Mouse (Mus musculus) liver, embryonic 16.5 days (tissue): ENCODE measurements around the gene Dhx58. TPM values are rescaled to one million over a fixed set of nuclear protein-coding genes. Genes with fewer than 3 reads are reported as not detected.

Source experiments
- ATAC-seq: fragments of 200-750 bp; cut with Nextera tagmentation; 2 replicates; pipeline ENCODE4 v1.8.0; 2017; ENCODE audit warnings: low read depth, mild to moderate bottlenecking, moderate number of reproducible peaks, moderate library complexity
- H3K27ac ChIP-seq: fragments of 300-500 bp; sonication (generic); 2 replicates; pipeline ENCODE4 v1.5.1; 2014; ENCODE audit warnings: mild to moderate bottlenecking, low read length
- H3K27me3 ChIP-seq: fragments of 300-500 bp; sonication (generic); 2 replicates; pipeline ENCODE4 v1.6.1; 2014; ENCODE audit warnings: low read depth, low read length, mixed read lengths; ENCODE audit not compliant: control insufficient read depth, insufficient read depth
- H3K36me3 ChIP-seq: fragments of 300-500 bp; sonication (generic); 2 replicates; pipeline ENCODE4 v1.6.1; 2014; ENCODE audit warnings: mild to moderate bottlenecking; ENCODE audit not compliant: control insufficient read depth, insufficient read depth
- H3K4me1 ChIP-seq: fragments of 300-500 bp; sonication (generic); 2 replicates; pipeline ENCODE4 v1.6.1; 2014; ENCODE audit warnings: low read depth, low read length, mixed read lengths; ENCODE audit not compliant: control insufficient read depth
- H3K4me2 ChIP-seq: fragments of 300-500 bp; sonication (generic); 2 replicates; pipeline ENCODE4 v1.6.1; 2014; ENCODE audit warnings: low read depth, low read length, mixed read lengths
- H3K4me3 ChIP-seq: fragments of 300-500 bp; sonication (generic); 2 replicates; pipeline ENCODE4 v1.5.1; 2014; ENCODE audit warnings: low read depth, mild to moderate bottlenecking, low read length
- H3K9ac ChIP-seq: fragments of 300-500 bp; sonication (generic); 2 replicates; pipeline ENCODE4 v1.6.1; 2014; ENCODE audit warnings: low read depth, low read length
- H3K9me3 ChIP-seq: fragments of 300-500 bp; sonication (generic); replicated peaks from 2 replicates; pipeline ENCODE4 v1.6.1; 2016; ENCODE audit warnings: low read length; ENCODE audit not compliant: control insufficient read depth
- WGBS: fragments of 180-500 bp; shearing (Covaris S2); extraction: QIAGEN DNeasy Blood & Tissue Kit; methylation state at CpG from one replicate; pipeline ENCODE4 v1.1.7; 2014; ENCODE audit not compliant: insufficient replicate concordance; 5-methylcytosine and 5-hydroxymethylcytosine counted together
- polyA plus RNA-seq: library from polyadenylated mRNA; unstranded; fragments of >200 nt; fragmentation: Nextera tagmentation; extraction: Ambion mirVana; gene quantifications from 2 replicates; pipeline ENCODE4 v1.2.1, GENCODE M21; 2015

Gene Dhx58
- polyA plus RNA-seq, 1 experiment from 2014 or later = 2.2 TPM

GRCm38 (mm10) chr11:100728601-100729000, 24.5 kb upstream of the Dhx58 start:
- Histone ChIP-seq H3K9ac (no peak overlapping the region), H3K27me3 (no peaks in the 10 kb centered on the region), H3K36me3 (peaks cover 13% of the 10 kb centered on the region), H3K4me2 (no peak overlapping the region), H3K4me3 (no peak overlapping the region), H3K27ac (no peak overlapping the region), H3K9me3 (no peaks in the 10 kb centered on the region), H3K4me1 (peaks cover 24% of the 10 kb centered on the region)
- no peak for ATAC-seq
- 85% methylated on average over 6 of the region's 6 CpGs for WGBS

GRCm38 (mm10) chr11:100727201-100727600, 23.1 kb upstream of the Dhx58 start:
- Histone ChIP-seq H3K4me2 (no peak overlapping the region), H3K27ac (0 out of 2 replicates have a peak overlapping the region, but pooled peaks have one; percentile 22), H3K4me3 (no peak overlapping the region), H3K4me1 (peaks cover 27% of the 10 kb centered on the region), H3K36me3 (peaks cover 4% of the 10 kb centered on the region), H3K9ac (no peak overlapping the region), H3K9me3 (no peaks in the 10 kb centered on the region), H3K27me3 (no peaks in the 10 kb centered on the region)
- 0 out of 2 replicates have a peak, but pooled peaks have one; percentile 25 for ATAC-seq
- WGBS = 91% methylated on average over 3 of the region's 3 CpGs

GRCm38 (mm10) chr11:100724919-100725512, 20.9 kb upstream of the Dhx58 start:
- peak; percentile 41 for ATAC-seq
- H3K27me3 ChIP-seq = no peaks in the 10 kb centered on the region
- no peak overlapping the region for H3K4me3 ChIP-seq
- WGBS = 18% methylated on average over 5 of the region's 5 CpGs
- H3K36me3 ChIP-seq = peaks cover 4% of the 10 kb centered on the region
- peaks cover 39% of the 10 kb centered on the region for H3K4me1 ChIP-seq
- no peak overlapping the region for H3K9ac ChIP-seq
- H3K4me2 ChIP-seq = no peak overlapping the region
- H3K27ac ChIP-seq = peak overlapping the region; percentile 56
- H3K9me3 ChIP-seq = no peaks in the 10 kb centered on the region

GRCm38 (mm10) chr11:100722493-100723028, 18.5 kb upstream of the Dhx58 start:
- Histone ChIP-seq H3K4me1 (peaks cover 39% of the 10 kb centered on the region), H3K4me2 (peak overlapping the region; percentile 1; the same call in 1 of the 2 replicates)
- no peak for ATAC-seq

GRCm38 (mm10) chr11:100721776-100722492, 17.9 kb upstream of the Dhx58 start:
- Histone ChIP-seq H3K4me1 (peaks cover 39% of the 10 kb centered on the region), H3K27me3 (no peaks in the 10 kb centered on the region), H3K9ac (peak overlapping the region; percentile 14; the same call in 1 of the 2 replicates), H3K4me3 (no peak overlapping the region), H3K9me3 (no peaks in the 10 kb centered on the region), H3K27ac (peak overlapping the region; percentile 51), H3K36me3 (peaks cover 26% of the 10 kb centered on the region), H3K4me2 (peak overlapping the region; percentile 1; the same call in 1 of the 2 replicates)
- ATAC-seq = peak; percentile 25; the same call in 1 of the 2 replicates
- 13% methylated on average over 8 of the region's 8 CpGs for WGBS

More at GRCm38 (mm10) chr11:100722493-100723028, 18.5 kb upstream of the Dhx58 start:
- Histone ChIP-seq H3K27ac (peak overlapping the region; percentile 51), H3K36me3 (peaks cover 20% of the 10 kb centered on the region), H3K9me3 (no peaks in the 10 kb centered on the region), H3K27me3 (no peaks in the 10 kb centered on the region), H3K4me3 (no peak overlapping the region), H3K9ac (no peak overlapping the region; the same call in 1 of the 2 replicates)
- WGBS = 36% methylated on average over 2 of the region's 2 CpGs

GRCm38 (mm10) chr11:100721254-100721653, 17.2 kb upstream of the Dhx58 start:
- H3K27ac ChIP-seq = peak overlapping the region; percentile 56
- H3K4me2 ChIP-seq = no peak overlapping the region
- no peaks in the 10 kb centered on the region for H3K9me3 ChIP-seq
- H3K4me3 ChIP-seq = no peak overlapping the region
- ATAC-seq = no peak
- H3K27me3 ChIP-seq = no peaks in the 10 kb centered on the region
- WGBS = 17% methylated on average over 4 of the region's 4 CpGs
- H3K9ac ChIP-seq = no peak overlapping the region
- H3K4me1 ChIP-seq = peaks cover 39% of the 10 kb centered on the region
- H3K36me3 ChIP-seq = peaks cover 33% of the 10 kb centered on the region

GRCm38 (mm10) chr11:100720345-100720744, 16.3 kb upstream of the Dhx58 start:
- Histone ChIP-seq H3K9me3 (no peaks in the 10 kb centered on the region), H3K4me2 (no peak overlapping the region), H3K27ac (no peak overlapping the region), H3K4me1 (peaks cover 38% of the 10 kb centered on the region), H3K27me3 (no peaks in the 10 kb centered on the region), H3K4me3 (no peak overlapping the region), H3K36me3 (peaks cover 42% of the 10 kb centered on the region), H3K9ac (no peak overlapping the region)
- 41% methylated on average over 5 of the region's 5 CpGs for WGBS
- no peak for ATAC-seq

GRCm38 (mm10) chr11:100719893-100720292, 15.8 kb upstream of the Dhx58 start:
- no peak overlapping the region for H3K4me2 ChIP-seq
- no peak overlapping the region for H3K9ac ChIP-seq
- peaks cover 45% of the 10 kb centered on the region for H3K36me3 ChIP-seq
- H3K4me1 ChIP-seq = peaks cover 34% of the 10 kb centered on the region
- H3K27ac ChIP-seq = no peak overlapping the region
- H3K4me3 ChIP-seq = no peak overlapping the region
- no peaks in the 10 kb centered on the region for H3K9me3 ChIP-seq
- 82% methylated on average over 11 of the region's 11 CpGs for WGBS
- H3K27me3 ChIP-seq = no peaks in the 10 kb centered on the region
- ATAC-seq = no peak

GRCm38 (mm10) chr11:100719312-100719711, 15.2 kb upstream of the Dhx58 start:
- Histone ChIP-seq H3K9ac (no peak overlapping the region), H3K27ac (no peak overlapping the region), H3K4me2 (no peak overlapping the region), H3K4me1 (peaks cover 37% of the 10 kb centered on the region), H3K36me3 (peaks cover 47% of the 10 kb centered on the region), H3K4me3 (no peak overlapping the region), H3K9me3 (no peaks in the 10 kb centered on the region), H3K27me3 (no peaks in the 10 kb centered on the region)
- 70% methylated on average over 3 of the region's 3 CpGs for whole genome bisulfite sequencing
- peak; percentile 8 for ATAC-seq
